Mouse (Mus musculus) testis, adult 2 months (tissue): ENCODE measurements around the gene Cacna1i. TPM values are rescaled to one million over a fixed set of nuclear protein-coding genes. Genes with fewer than 3 reads are reported as not detected.

Source experiments
- H3K27ac ChIP-seq: fragments of 200-500 bp; 2 replicates; pipeline ENCODE4 v1.5.1; 2012; ENCODE audit warnings: low read depth, low read length; ENCODE audit not compliant: control insufficient read depth, insufficient read depth
- H3K27me3 ChIP-seq: fragments of 200-500 bp; 2 replicates; pipeline ENCODE4 v1.6.1; 2012; ENCODE audit warnings: mild to moderate bottlenecking, low read length, moderate library complexity; ENCODE audit not compliant: control insufficient read depth, insufficient read depth
- H3K36me3 ChIP-seq: fragments of 200-500 bp; 2 replicates; pipeline ENCODE4 v1.6.1; 2012; ENCODE audit warnings: mild to moderate bottlenecking, low read length; ENCODE audit not compliant: control insufficient read depth, insufficient read depth
- H3K4me1 ChIP-seq: fragments of 200-500 bp; 2 replicates; pipeline ENCODE4 v1.6.1; 2012; ENCODE audit warnings: low read length; ENCODE audit not compliant: control insufficient read depth, insufficient read depth
- H3K4me3 ChIP-seq: fragments of 200-500 bp; 2 replicates; pipeline ENCODE4 v1.5.1; 2012; ENCODE audit warnings: low read depth, mild to moderate bottlenecking, low read length, moderate library complexity, mixed read lengths; ENCODE audit not compliant: control insufficient read depth
- CTCF ChIP-seq: fragments of 200-500 bp; IDR thresholded peaks from 2 replicates; pipeline ENCODE4 v1.5.1; 2012; ENCODE audit warnings: low read depth, mild to moderate bottlenecking, inconsistent platforms, low read length, moderate library complexity; ENCODE audit not compliant: control insufficient read depth, insufficient read depth, insufficient replicate concordance
- POLR2A ChIP-seq: fragments of 200-500 bp; IDR thresholded peaks from 2 replicates; pipeline ENCODE4 v1.6.1; 2012; ENCODE audit warnings: low read depth, mild to moderate bottlenecking, inconsistent platforms, low read length, moderate library complexity; ENCODE audit not compliant: control insufficient read depth
- polyA plus RNA-seq: library from polyadenylated mRNA; depleted of rRNA; stranded (reverse); fragments of >200 nt; gene quantifications from 2 replicates; pipeline ENCODE4 v1.2.3, GENCODE M21; 2012

Gene Cacna1i
- polyA plus RNA-seq, 1 experiment = 1.2 TPM

DNA sequence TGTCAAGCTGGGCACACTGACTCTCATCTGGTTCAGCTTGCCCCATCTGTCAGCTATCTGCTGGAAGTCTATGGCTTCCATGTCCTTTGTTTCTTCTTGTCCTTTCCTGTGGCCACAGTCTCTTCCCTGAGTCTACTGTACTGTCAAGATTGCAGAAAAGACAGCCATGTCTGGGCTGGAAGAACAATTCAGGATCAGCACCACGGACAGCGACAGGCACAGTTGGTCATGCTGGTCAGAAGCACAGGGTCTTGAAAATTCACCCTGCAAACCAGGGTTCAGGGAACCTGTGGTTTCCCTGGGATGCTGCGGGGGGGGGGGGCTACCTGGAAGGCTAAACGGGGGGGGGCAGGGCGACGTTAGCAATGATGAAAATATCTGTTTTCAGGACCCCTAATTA lies 9.4 kb upstream of the Cacna1i start:
- Histone ChIP-seq H3K4me1 (no peaks in the 10 kb centered on the region), H3K36me3 (no peaks in the 10 kb centered on the region), H3K27ac (no peak overlapping the region), H3K4me3 (no peak overlapping the region), H3K27me3 (no peaks in the 10 kb centered on the region)
- TF ChIP-seq CTCF (no peak), POLR2A (no peak)

DNA sequence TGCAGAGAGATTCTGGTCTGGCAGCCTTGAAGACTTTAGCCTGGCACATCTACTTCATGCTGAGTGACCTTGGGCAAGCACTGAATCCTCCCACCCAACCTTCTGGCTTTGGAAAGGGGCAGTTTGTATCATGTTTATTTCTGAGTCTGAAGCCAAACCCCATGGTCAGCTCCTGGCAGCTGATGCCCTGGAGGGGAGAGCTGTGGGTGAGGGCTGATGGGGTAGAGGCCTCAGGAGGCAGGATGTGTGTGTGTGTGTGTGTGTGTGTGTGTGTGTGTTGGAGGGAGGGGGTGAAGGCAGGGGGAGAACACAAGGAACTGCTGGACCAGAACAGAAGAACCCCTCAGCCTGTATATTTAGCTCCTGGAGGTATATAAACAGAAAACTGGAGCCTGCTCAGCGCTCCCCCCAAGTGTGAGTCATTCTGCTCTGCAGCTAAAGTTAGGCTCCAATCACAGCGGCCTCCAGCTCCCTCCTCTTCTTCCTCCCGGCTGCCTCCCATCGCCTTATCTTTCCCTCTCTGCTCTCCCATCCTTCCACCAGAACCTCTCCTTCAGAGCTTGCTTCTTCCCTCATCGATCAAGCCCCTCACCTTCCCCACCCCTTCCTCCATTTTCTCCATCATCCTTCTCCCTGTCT lies 8.8 kb upstream of the Cacna1i start:
- H3K27me3 ChIP-seq = no peaks in the 10 kb centered on the region
- H3K4me1 ChIP-seq = no peaks in the 10 kb centered on the region
- H3K4me3 ChIP-seq = no peak overlapping the region
- TF ChIP-seq CTCF = no peak
- no peak for TF ChIP-seq POLR2A
- H3K36me3 ChIP-seq = no peaks in the 10 kb centered on the region
- no peak overlapping the region for H3K27ac ChIP-seq

DNA sequence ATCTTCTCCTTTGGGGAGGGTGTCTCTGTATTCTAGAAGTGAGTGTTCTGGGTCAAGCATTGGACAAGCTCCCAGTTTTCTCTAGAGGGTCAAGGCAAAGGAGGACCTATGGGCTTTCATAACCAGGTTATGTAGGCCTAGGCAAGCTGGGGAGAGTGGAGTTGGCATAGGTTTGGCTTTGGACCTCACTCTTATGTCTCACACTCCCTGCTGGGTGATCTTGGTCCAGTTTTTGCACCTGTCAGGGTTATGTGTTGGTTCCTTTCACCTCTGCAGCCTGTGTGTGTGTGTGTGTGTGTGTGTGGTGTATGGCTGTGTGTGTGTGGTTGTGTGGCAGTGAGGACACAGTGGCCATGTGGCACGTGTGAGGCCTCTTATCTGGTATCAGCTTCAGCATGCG lies 8.0 kb upstream of the Cacna1i start:
- no peaks in the 10 kb centered on the region for H3K27me3 ChIP-seq
- no peaks in the 10 kb centered on the region for H3K36me3 ChIP-seq
- no peak overlapping the region for H3K4me3 ChIP-seq
- no peak overlapping the region for H3K27ac ChIP-seq
- no peaks in the 10 kb centered on the region for H3K4me1 ChIP-seq
- TF ChIP-seq POLR2A (no peak), CTCF (no peak)

DNA sequence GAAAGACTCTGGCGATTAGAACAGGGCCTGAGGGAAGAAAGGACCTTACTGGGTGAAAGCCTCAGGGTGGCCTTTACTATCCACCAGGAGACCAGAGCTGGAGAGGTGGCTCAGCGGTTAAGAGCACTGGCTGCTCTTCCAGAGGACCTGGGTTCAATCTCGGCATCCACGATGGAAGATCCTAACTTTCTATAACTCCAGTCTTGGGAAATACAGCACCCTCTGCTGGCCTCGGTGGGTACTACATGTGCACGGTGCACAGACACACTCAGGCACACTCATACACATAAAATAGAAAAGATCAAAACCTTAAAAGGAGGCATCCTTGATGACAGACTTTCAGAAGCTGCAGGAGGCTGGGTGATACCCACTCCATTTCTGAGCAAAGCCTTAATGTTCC lies 6.4 kb upstream of the Cacna1i start:
- Histone ChIP-seq H3K27me3 (no peaks in the 10 kb centered on the region), H3K36me3 (no peaks in the 10 kb centered on the region), H3K27ac (no peak overlapping the region), H3K4me1 (no peaks in the 10 kb centered on the region), H3K4me3 (no peak overlapping the region)
- TF ChIP-seq POLR2A = no peak
- peak; percentile 83; the same call in 1 of the 2 replicates for TF ChIP-seq CTCF

- H3K4me1 ChIP-seq = peaks cover 16% of the 10 kb centered on the region
- H3K36me3 ChIP-seq = no peaks in the 10 kb centered on the region
- no peak overlapping the region for H3K27ac ChIP-seq
- H3K27me3 ChIP-seq = 0 out of 2 replicates have a peak, but pooled peaks cover 6% of the 10 kb centered on the region
- TF ChIP-seq CTCF (no peak), POLR2A (no peak)
- H3K4me3 ChIP-seq = no peak overlapping the region; the same call in 1 of the 2 replicates
These were observed 998 bp downstream of the Cacna1i start for GRCm38 (mm10) chr15:80288036-80288435.

- H3K27ac ChIP-seq = no peak overlapping the region
- H3K36me3 ChIP-seq = no peaks in the 10 kb centered on the region
- H3K4me3 ChIP-seq = no peak overlapping the region
- H3K4me1 ChIP-seq = peaks cover 16% of the 10 kb centered on the region
- TF ChIP-seq POLR2A (no peak), CTCF (peak; percentile 54; the same call in 1 of the 2 replicates)
- 0 out of 2 replicates have a peak, but pooled peaks cover 6% of the 10 kb centered on the region for H3K27me3 ChIP-seq
These were observed 2.4 kb downstream of the Cacna1i start for GRCm38 (mm10) chr15:80289436-80289835.

GRCm38 (mm10) chr15:80297146-80297545 lies 10.1 kb downstream of the Cacna1i start:
- no peak overlapping the region for H3K4me3 ChIP-seq
- no peaks in the 10 kb centered on the region for H3K4me1 ChIP-seq
- peak; percentile 36; the same call in 1 of the 2 replicates for TF ChIP-seq CTCF
- no peak for TF ChIP-seq POLR2A
- no peaks in the 10 kb centered on the region for H3K27me3 ChIP-seq
- no peaks in the 10 kb centered on the region for H3K36me3 ChIP-seq
- H3K27ac ChIP-seq = no peak overlapping the region
